Mouse (Mus musculus) embryonic facial prominence, embryonic 13.5 days (tissue): ENCODE measurements around the gene Myh7b. TPM values are rescaled to one million over a fixed set of nuclear protein-coding genes. Genes with fewer than 3 reads are reported as not detected.

ENCODE experiments used
- ATAC-seq: fragments of 200-750 bp; cut with Nextera tagmentation; 2 replicates; pipeline ENCODE4 v1.8.0; 2017; ENCODE audit warnings: low read depth; ENCODE audit not compliant: insufficient number of reproducible peaks, insufficient read depth, low FRiP score, low TSS enrichment
- H3K27ac ChIP-seq: fragments of 300-500 bp; sonication (generic); 2 replicates; pipeline ENCODE4 v1.5.1; 2015; ENCODE audit warnings: moderate library complexity, mild to moderate bottlenecking, inconsistent platforms
- H3K27me3 ChIP-seq: fragments of 300-500 bp; sonication (generic); 2 replicates; pipeline ENCODE4 v1.6.1; 2015; ENCODE audit warnings: mild to moderate bottlenecking, inconsistent platforms
- H3K36me3 ChIP-seq: fragments of 300-500 bp; sonication (generic); 2 replicates; pipeline ENCODE4 v1.6.1; 2015; ENCODE audit warnings: mild to moderate bottlenecking, inconsistent platforms
- H3K4me1 ChIP-seq: fragments of 300-500 bp; sonication (generic); 2 replicates; pipeline ENCODE4 v1.6.1; 2015; ENCODE audit warnings: inconsistent platforms
- H3K4me2 ChIP-seq: fragments of 300-500 bp; sonication (generic); 2 replicates; pipeline ENCODE4 v1.6.1; 2015; ENCODE audit warnings: moderate library complexity, mild to moderate bottlenecking, inconsistent platforms
- H3K4me3 ChIP-seq: fragments of 300-500 bp; sonication (generic); 2 replicates; pipeline ENCODE4 v1.5.1; 2015; ENCODE audit warnings: mild to moderate bottlenecking, inconsistent platforms
- H3K9ac ChIP-seq: fragments of 300-500 bp; sonication (generic); 2 replicates; pipeline ENCODE4 v1.6.1; 2015; ENCODE audit warnings: mild to moderate bottlenecking, inconsistent platforms
- H3K9me3 ChIP-seq: fragments of 300-500 bp; sonication (generic); 2 replicates; pipeline ENCODE4 v1.6.1; 2016; ENCODE audit warnings: inconsistent platforms
- WGBS: fragments of 180-500 bp; shearing (Covaris S2); methylation state at CpG from one replicate; pipeline ENCODE4 v1.1.7; 2015; ENCODE audit warnings: mixed read lengths; 5-methylcytosine and 5-hydroxymethylcytosine counted together
- polyA plus RNA-seq: library from polyadenylated mRNA; unstranded; fragments of >200 nt; fragmentation: Nextera tagmentation; extraction: Ambion mirVana; gene quantifications from 2 replicates; pipeline ENCODE4 v1.2.1, GENCODE M21; 2015

Gene Myh7b
- polyA plus RNA-seq, 1 experiment from 2014 or later: 0.55 TPM

DNA sequence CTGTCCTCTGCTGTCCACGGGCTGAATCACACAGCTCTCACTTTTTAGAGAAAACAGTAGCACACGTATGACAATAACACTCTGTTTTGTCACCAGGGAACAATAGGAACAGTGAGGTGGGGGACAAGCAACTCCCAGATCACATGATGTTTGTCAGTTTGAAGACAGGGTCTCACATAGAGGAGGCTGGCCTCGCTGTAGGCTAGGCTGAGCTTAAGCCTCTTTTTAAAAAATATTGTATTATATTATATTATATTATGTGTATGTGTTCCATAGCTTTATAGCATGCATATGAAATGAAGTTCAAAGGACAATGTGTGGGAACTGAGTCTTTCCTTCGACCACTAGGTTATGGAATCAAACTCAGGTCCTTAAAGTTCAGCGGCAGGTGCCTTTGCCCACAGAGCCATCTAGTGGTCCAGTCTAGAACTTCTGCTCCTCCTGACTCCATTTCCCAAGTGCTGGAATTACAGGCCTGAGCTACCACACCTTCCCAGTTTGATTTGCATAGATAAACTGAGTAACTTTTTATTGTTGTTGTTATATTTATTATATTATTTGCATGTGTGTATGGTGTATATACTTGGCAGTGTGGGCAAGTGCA lies 27.0 kb upstream of the Myh7b start:
- Histone ChIP-seq H3K4me3 (no peak overlapping the region), H3K27ac (no peak overlapping the region), H3K9me3 (no peaks in the 10 kb centered on the region), H3K4me1 (no peaks in the 10 kb centered on the region), H3K27me3 (no peaks in the 10 kb centered on the region), H3K4me2 (no peak overlapping the region), H3K9ac (no peak overlapping the region), H3K36me3 (no peaks in the 10 kb centered on the region)
- WGBS: 46% methylated on average over 5 of the region's 5 CpGs
- no peak for ATAC-seq

DNA sequence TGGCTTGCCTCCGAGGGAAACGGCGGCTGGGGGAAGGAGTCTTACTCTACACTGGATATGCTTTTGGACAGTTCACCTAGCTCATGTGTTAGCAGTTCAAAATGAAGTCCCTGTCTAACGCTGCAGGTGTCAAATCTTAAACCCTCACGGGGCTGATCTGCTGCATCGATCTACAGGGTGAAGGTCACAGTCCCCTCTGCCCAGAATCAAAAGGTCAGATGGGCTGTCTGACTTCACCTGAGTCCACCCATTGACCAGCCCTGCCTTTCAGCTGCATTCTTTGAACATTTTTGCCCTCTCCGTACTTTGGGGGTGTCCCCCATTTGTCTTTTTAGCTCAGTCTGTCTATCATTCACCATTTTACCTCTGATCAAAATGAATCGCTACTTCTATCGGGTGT lies 25.9 kb upstream of the Myh7b start:
- no peak for ATAC-seq
- Histone ChIP-seq H3K9me3 (no peaks in the 10 kb centered on the region), H3K4me1 (no peaks in the 10 kb centered on the region), H3K9ac (no peak overlapping the region), H3K4me3 (no peak overlapping the region), H3K27me3 (no peaks in the 10 kb centered on the region), H3K4me2 (no peak overlapping the region), H3K36me3 (no peaks in the 10 kb centered on the region), H3K27ac (no peak overlapping the region)
- WGBS: 82% methylated on average over 9 of the region's 9 CpGs

DNA sequence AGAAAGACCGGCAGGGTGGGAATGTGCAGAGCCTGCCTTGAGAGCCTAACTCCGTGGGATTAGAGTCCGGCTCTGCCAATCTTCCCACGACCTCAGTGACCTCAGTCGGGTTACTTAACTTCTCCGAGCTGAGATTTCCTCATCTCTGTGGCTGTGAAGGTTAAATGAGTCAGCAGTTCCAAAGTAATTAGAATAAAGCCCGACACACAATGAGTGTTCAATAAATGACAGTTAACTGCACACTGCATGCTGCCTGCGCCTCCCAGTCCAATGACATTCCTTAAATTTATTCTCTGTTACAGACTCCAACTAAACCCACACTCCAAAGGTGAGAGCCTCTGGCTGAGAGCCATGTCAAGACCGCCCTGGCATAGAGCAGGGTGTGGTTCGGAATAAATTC lies 25.5 kb upstream of the Myh7b start:
- ATAC-seq: no peak
- H3K27ac ChIP-seq: no peak overlapping the region
- 65% methylated on average over 10 of the region's 10 CpGs for WGBS

GRCm38 (mm10) chr2:155588136-155588535 lies 22.9 kb upstream of the Myh7b start:
- no peak for ATAC-seq
- H3K27me3 ChIP-seq: no peaks in the 10 kb centered on the region
- no peak overlapping the region for H3K27ac ChIP-seq
- H3K4me2 ChIP-seq: no peak overlapping the region
- peaks cover 9% of the 10 kb centered on the region for H3K4me1 ChIP-seq
- H3K4me3 ChIP-seq: no peak overlapping the region
- no peak overlapping the region for H3K9ac ChIP-seq
- no peaks in the 10 kb centered on the region for H3K36me3 ChIP-seq
- H3K9me3 ChIP-seq: no peaks in the 10 kb centered on the region
- WGBS: 83% methylated on average over 3 of the region's 3 CpGs

More for the DNA sequence above, 25.5 kb upstream of the Myh7b start:
- H3K4me3 ChIP-seq: no peak overlapping the region
- H3K36me3 ChIP-seq: no peaks in the 10 kb centered on the region
- no peak overlapping the region for H3K9ac ChIP-seq
- no peak overlapping the region for H3K4me2 ChIP-seq
- no peaks in the 10 kb centered on the region for H3K27me3 ChIP-seq
- H3K9me3 ChIP-seq: no peaks in the 10 kb centered on the region
- no peaks in the 10 kb centered on the region for H3K4me1 ChIP-seq

- 73% methylated on average over 6 of the region's 6 CpGs for WGBS
- Histone ChIP-seq H3K27me3 (no peaks in the 10 kb centered on the region), H3K9me3 (no peaks in the 10 kb centered on the region), H3K27ac (no peak overlapping the region), H3K36me3 (no peaks in the 10 kb centered on the region), H3K4me1 (peaks cover 9% of the 10 kb centered on the region), H3K4me2 (no peak overlapping the region), H3K4me3 (no peak overlapping the region), H3K9ac (no peak overlapping the region)
- no peak for ATAC-seq
Observed at GRCm38 (mm10) chr2:155589521-155589920, 21.5 kb upstream of the Myh7b start.

DNA sequence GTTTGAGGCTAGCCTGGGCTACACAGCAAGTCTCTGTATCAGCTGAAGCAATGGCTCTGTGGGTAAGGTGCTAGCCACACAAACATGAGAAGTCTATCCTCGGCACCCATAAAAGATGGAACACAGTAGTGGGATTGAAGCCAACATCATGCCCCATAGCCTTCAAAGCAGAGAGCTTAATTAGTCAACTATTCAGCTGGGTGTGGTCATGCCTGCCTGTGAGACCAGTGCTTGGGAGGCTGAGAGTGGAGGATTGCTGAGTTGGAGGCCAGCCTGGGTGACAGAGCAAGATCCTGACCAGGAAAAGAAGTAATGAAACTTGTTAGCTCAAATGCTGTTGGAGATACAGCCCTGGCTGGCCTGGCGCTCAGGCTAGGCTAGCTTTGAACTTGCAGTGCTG lies 20.1 kb upstream of the Myh7b start:
- H3K4me3 ChIP-seq: no peak overlapping the region
- no peak overlapping the region for H3K27ac ChIP-seq
- ATAC-seq: no peak
- WGBS: 93% methylated on average over 2 of the region's 2 CpGs
- peak overlapping the region; percentile 87; the same call in 1 of the 2 replicates for H3K9ac ChIP-seq
- H3K9me3 ChIP-seq: no peaks in the 10 kb centered on the region
- no peak overlapping the region for H3K4me2 ChIP-seq
- H3K27me3 ChIP-seq: no peaks in the 10 kb centered on the region
- H3K36me3 ChIP-seq: no peaks in the 10 kb centered on the region
- H3K4me1 ChIP-seq: peaks cover 9% of the 10 kb centered on the region

- no peaks in the 10 kb centered on the region for H3K36me3 ChIP-seq
- H3K27ac ChIP-seq: peak overlapping the region; percentile 88
- 3% methylated on average over 6 of the region's 6 CpGs for WGBS
- H3K4me3 ChIP-seq: peak overlapping the region; percentile 68
- H3K4me1 ChIP-seq: peaks cover 9% of the 10 kb centered on the region
- H3K9me3 ChIP-seq: no peaks in the 10 kb centered on the region
- peak overlapping the region; percentile 72 for H3K4me2 ChIP-seq
- H3K27me3 ChIP-seq: no peaks in the 10 kb centered on the region
- ATAC-seq: no peak
- H3K9ac ChIP-seq: peak overlapping the region; percentile 87
Observed at GRCm38 (mm10) chr2:155591676-155592075, 19.3 kb upstream of the Myh7b start.

GRCm38 (mm10) chr2:155592137-155592853 lies 18.7 kb upstream of the Myh7b start, which contains the start of gene Gss:
Gene Gss, minus strand, starts transcription at chr2:155592810.
- under 1% methylated on average over 53 of the region's 53 CpGs for WGBS
- Histone ChIP-seq H3K9ac (peak within 1 kb of the TSS; percentile 87), H3K27ac (peak within 1 kb of the TSS; percentile 88), H3K4me3 (peak within 1 kb of the TSS; percentile 68), H3K27me3 (no peaks in the 10 kb centered on the region), H3K36me3 (no peaks in the 10 kb centered on the region), H3K4me1 (peaks cover 9% of the 10 kb centered on the region), H3K4me2 (peak within 1 kb of the TSS; percentile 72), H3K9me3 (no peaks in the 10 kb centered on the region)
- ATAC-seq: peak; percentile 92

- Histone ChIP-seq H3K27ac (peak overlapping the region; percentile 60; the same call in 1 of the 2 replicates), H3K4me3 (peak overlapping the region; percentile 68), H3K4me1 (peaks cover 9% of the 10 kb centered on the region), H3K4me2 (peak overlapping the region; percentile 72), H3K9ac (peak overlapping the region; percentile 87), H3K36me3 (no peaks in the 10 kb centered on the region), H3K9me3 (no peaks in the 10 kb centered on the region), H3K27me3 (no peaks in the 10 kb centered on the region)
- no peak for ATAC-seq
- WGBS: 0% methylated on average over 9 of the region's 9 CpGs
Observed at GRCm38 (mm10) chr2:155592854-155593283, 18.1 kb upstream of the Myh7b start.

DNA sequence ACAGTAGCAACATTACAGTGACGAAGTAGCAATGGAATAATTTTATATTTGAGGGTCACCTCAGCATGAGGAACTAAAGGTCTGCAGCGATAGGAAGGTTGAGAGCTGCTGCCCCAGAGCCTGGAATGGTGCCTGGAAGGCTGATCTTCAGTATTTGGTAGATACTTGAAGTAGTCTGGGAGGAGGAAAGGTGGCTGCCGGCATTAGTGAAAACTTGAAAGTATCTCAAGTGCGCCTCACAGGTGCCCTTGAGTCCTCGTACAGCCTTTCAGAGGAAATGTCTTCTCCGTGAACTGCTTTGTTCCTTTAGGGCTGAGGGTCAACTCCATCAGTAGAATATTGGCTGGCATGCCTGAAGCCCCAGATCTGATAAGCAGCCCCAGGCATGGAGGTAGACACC lies 15.5 kb upstream of the Myh7b start:
- Histone ChIP-seq H3K4me1 (peaks cover 9% of the 10 kb centered on the region), H3K36me3 (no peaks in the 10 kb centered on the region), H3K4me2 (no peak overlapping the region), H3K27ac (no peak overlapping the region), H3K9ac (no peak overlapping the region), H3K4me3 (no peak overlapping the region), H3K27me3 (no peaks in the 10 kb centered on the region), H3K9me3 (no peaks in the 10 kb centered on the region)
- 76% methylated on average over 6 of the region's 6 CpGs for WGBS
- ATAC-seq: no peak

DNA sequence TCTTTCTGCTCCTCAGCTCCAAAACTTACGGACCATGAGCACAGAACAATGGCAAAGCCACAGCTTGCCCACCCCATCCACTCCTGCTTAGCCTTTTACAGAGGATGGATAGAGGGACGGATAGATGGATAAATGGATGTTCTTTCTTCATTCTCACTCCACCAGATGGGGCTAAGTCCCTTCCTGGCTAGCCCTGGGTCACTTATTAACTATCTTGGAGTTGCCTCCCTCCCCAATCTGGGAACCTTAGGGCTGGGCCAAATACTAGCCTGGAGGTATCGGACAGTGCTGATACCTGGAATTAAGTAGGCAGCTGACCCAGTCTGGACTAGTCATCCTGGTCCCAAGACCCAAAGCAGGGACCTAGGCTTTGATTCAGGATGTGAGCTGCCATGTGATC lies 7.3 kb upstream of the Myh7b start:
- peaks cover 6% of the 10 kb centered on the region; the same call in 1 of the 2 replicates for H3K4me1 ChIP-seq
- no peaks in the 10 kb centered on the region for H3K27me3 ChIP-seq
- H3K27ac ChIP-seq: no peak overlapping the region
- no peak overlapping the region for H3K4me3 ChIP-seq
- ATAC-seq: no peak
- H3K4me2 ChIP-seq: no peak overlapping the region
- no peaks in the 10 kb centered on the region for H3K36me3 ChIP-seq
- no peak overlapping the region for H3K9ac ChIP-seq
- H3K9me3 ChIP-seq: no peaks in the 10 kb centered on the region
- 78% methylated on average over 3 of the region's 3 CpGs for WGBS
